In the genomic region with DNA sequence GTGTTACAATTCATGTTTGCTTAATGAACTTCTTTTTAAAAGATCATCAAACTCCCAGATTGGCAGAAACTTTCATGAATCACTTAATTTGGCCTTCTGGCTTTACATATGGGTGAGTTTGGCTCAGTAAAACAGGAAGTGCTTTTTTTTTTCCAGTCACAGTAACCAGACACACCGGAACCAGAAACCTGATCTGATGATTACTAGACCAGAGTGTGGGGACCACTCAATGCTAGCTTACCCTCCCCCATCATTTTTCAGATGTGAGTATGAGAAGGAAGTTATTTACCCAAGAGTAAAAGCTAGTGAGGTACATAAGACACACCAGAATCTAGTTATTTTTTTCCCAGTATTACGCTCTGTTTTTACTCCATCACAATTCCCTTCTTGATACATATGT, we compare ENCODE assay signal across 32 mouse cellular contexts. TPM values are rescaled to one million over a fixed set of nuclear protein-coding genes. Genes with fewer than 3 reads are reported as not detected.
A peak's percentile ranks its signal among the peaks of the same experiment; 100 is the strongest.
DNase-seq lines count a peak whose midpoint lies in the region; ATAC-seq and TF ChIP-seq lines count a peak whose summit lies in the region.
"Had no signal": no experiment of that assay in that cellular context is flagged by ENCODE, and none has a peak within 500 bp of the region (broad histone marks: within the 10 kb centered on the region; RNA-seq: fewer than 3 reads in every experiment).

No protein-coding gene starts in this region.

- TF ChIP-seq EP300 in lung, postnatal 0 days (IDR thresholded peaks at IDR 0.05), result no peak

- 65% methylated on average over 2 of the region's 2 CpGs for WGBS in lung, postnatal 0 days
- WGBS in lung, adult 2 months, result 71% methylated on average over 2 of the region's 2 CpGs

- no peak overlapping the region for H3K27ac ChIP-seq in lung, postnatal 0 days (ENCODE audit: low read length)
- H3K27ac ChIP-seq: gastrocnemius, adult 2 months; heart, embryonic 13.5 days; limb, embryonic 15.5 days; liver, embryonic 13.5 days; midbrain, embryonic 10.5 days; midbrain, embryonic 15.5 days; neural tube, embryonic 15.5 days had no signal

- DNase-seq in embryo, embryonic 10.5 days (ENCODE audit: low spot score), result peak; percentile 14
- no peak for DNase-seq in embryo, embryonic 9.5 days (ENCODE audit: extremely low spot score)
- DNase-seq in A20 (ENCODE audit: low read depth, low spot score), result peak; percentile 13
- peak; percentile 17 for DNase-seq in forelimb bud, embryonic 11.5 days (ENCODE audit: low read depth, low spot score)
- no peak for DNase-seq in ovary, postnatal 36 days (ENCODE audit: low spot score)
- no peak for DNase-seq in lung, postnatal 0 days (ENCODE audit: low spot score)
- no peak for DNase-seq in lung, adult 2 months
- DNase-seq: adrenal gland, postnatal 10 days; cerebellum, adult 8-10 months; cerebellum, postnatal 36 days; gastrocnemius, adult 2 months; heart, postnatal 10 days; kidney, adult 9 months; kidney, postnatal 10 days; layer of hippocampus, adult 9-11 months; liver, embryonic 13.5 days; lung, adult 18-20 months; lung, postnatal 14 days; right cerebral cortex, adult 18-20 months; thymus, postnatal 14 days had no signal

- no peaks in the 10 kb centered on the region for H3K36me3 ChIP-seq in lung, postnatal 0 days (ENCODE audit: insufficient read depth, low read length)
- H3K36me3 ChIP-seq: heart, embryonic 13.5 days; limb, embryonic 15.5 days; liver, embryonic 13.5 days; midbrain, embryonic 10.5 days; midbrain, embryonic 15.5 days; neural tube, embryonic 15.5 days had no signal

- H3K9ac ChIP-seq in lung, postnatal 0 days (replicated peaks; ENCODE audit: low read depth), result no peak overlapping the region
- H3K9ac ChIP-seq: heart, embryonic 13.5 days; limb, embryonic 15.5 days; liver, embryonic 13.5 days; midbrain, embryonic 15.5 days; neural tube, embryonic 15.5 days had no signal

- no peaks in the 10 kb centered on the region for H3K9me3 ChIP-seq in lung, postnatal 0 days (ENCODE audit: low read length)
- H3K9me3 ChIP-seq: heart, embryonic 13.5 days; limb, embryonic 15.5 days; liver, embryonic 13.5 days; midbrain, embryonic 10.5 days; midbrain, embryonic 15.5 days; neural tube, embryonic 15.5 days had no signal

- peak; percentile 77 for ATAC-seq in megakaryocyte progenitor cell, adult 5-6 weeks (replicated peaks; ENCODE audit: poor library complexity)
- ATAC-seq in lung, postnatal 0 days, result no peak
- ATAC-seq: forebrain, embryonic 14.5 days; intestine, postnatal 0 days; midbrain, embryonic 15.5 days had no signal

- no peak overlapping the region for H3K4me3 ChIP-seq in lung, postnatal 0 days (ENCODE audit: low read depth, low read length)
- no peak overlapping the region for H3K4me3 ChIP-seq in lung, adult 2 months (replicated peaks; ENCODE audit: extremely low read depth, low read depth, low read length)
- H3K4me3 ChIP-seq: gastrocnemius, adult 2 months; heart, embryonic 13.5 days; limb, embryonic 15.5 days; liver, embryonic 13.5 days; midbrain, embryonic 10.5 days; midbrain, embryonic 15.5 days; neural tube, embryonic 15.5 days had no signal

- TF ChIP-seq CTCF in lung, postnatal 0 days (IDR thresholded peaks at IDR 0.05), result no peak
- TF ChIP-seq CTCF in lung, adult 2 months (IDR thresholded peaks at IDR 0.05; ENCODE audit: insufficient read depth, low read length), result no peak

- H3K4me2 ChIP-seq in lung, postnatal 0 days (replicated peaks; ENCODE audit: low read depth, low read length), result no peak overlapping the region
- H3K4me2 ChIP-seq: heart, embryonic 13.5 days; limb, embryonic 15.5 days; liver, embryonic 13.5 days; midbrain, embryonic 15.5 days; neural tube, embryonic 15.5 days had no signal

- H3K4me1 ChIP-seq in lung, postnatal 0 days (ENCODE audit: insufficient read depth, low read depth, low read length), result no peaks in the 10 kb centered on the region
- no peaks in the 10 kb centered on the region for H3K4me1 ChIP-seq in lung, adult 2 months (ENCODE audit: control insufficient read depth, insufficient read depth, low read length)
- H3K4me1 ChIP-seq: heart, embryonic 13.5 days; limb, embryonic 15.5 days; liver, embryonic 13.5 days; midbrain, embryonic 10.5 days; midbrain, embryonic 15.5 days; neural tube, embryonic 15.5 days had no signal

- no peaks in the 10 kb centered on the region for H3K27me3 ChIP-seq in lung, postnatal 0 days (replicated peaks; ENCODE audit: insufficient read depth, low read length)
- H3K27me3 ChIP-seq: CH12.LX; heart, embryonic 13.5 days; limb, embryonic 15.5 days; liver, embryonic 13.5 days; midbrain, embryonic 15.5 days; neural tube, embryonic 15.5 days had no signal

- TF ChIP-seq POLR2A in lung, adult 2 months (IDR thresholded peaks at IDR 0.05; ENCODE audit: borderline replicate concordance, extremely low read depth, low read depth, low read length), result no peak

RNA-seq across cellular contexts. Expression of a gene that starts 6.5 kb away (rescaled TPM):
- not detected in 2 replicates for total RNA-seq in megakaryocyte progenitor cell, adult 5-6 weeks (2015)
- total RNA-seq in megakaryocyte progenitor cell, adult 5-6 weeks (2017), result not detected in 2 replicates
- polyA plus RNA-seq in lung, postnatal 0 days (2015; fragmentation: Nextera tagmentation; extraction: Ambion mirVana), result 0.07 and 0.12 TPM in 2 replicates
- polyA plus RNA-seq in lung, adult 2 months (2012; rRNA removed), result 1.3 TPM in 1 of 2 replicates, not detected in the other
- total RNA-seq: CH12.LX; ES-E14; heart, adult 8-10 months; heart, postnatal 10 days had no signal
- polyA plus RNA-seq: large intestine, adult 2 months had no signal

Comparison
In these comparisons a context has a peak if more than half of its experiments do, and no peak if none do; other contexts are left out.
1. DNase-seq: peak in embryo, embryonic 10.5 days (single experiment), A20 (single experiment) and forelimb bud, embryonic 11.5 days (single experiment); none in embryo, embryonic 9.5 days (single experiment), ovary, postnatal 36 days (single experiment), lung, postnatal 0 days (single experiment) and lung, adult 2 months (single experiment).